Mouse (Mus musculus) thymus, adult 2 months (tissue): Measurements from ENCODE around the gene Sebox. TPM values are rescaled to one million over a fixed set of nuclear protein-coding genes. Genes with fewer than 3 reads are reported as not detected.
A peak's percentile ranks its signal among the peaks of the same experiment; 100 is the strongest.

Source experiments
- DNase-seq: peaks from one replicate; pipeline ENCODE4 v3.0.0; 2021
- H3K27ac ChIP-seq: fragments of 200-500 bp; 2 replicates; pipeline ENCODE4 v1.5.1; 2012; ENCODE audit warnings: low read length, control low read depth; ENCODE audit not compliant: control insufficient read depth, insufficient read depth
- H3K27me3 ChIP-seq: fragments of 200-500 bp; 2 replicates; pipeline ENCODE4 v1.6.1; 2012; ENCODE audit warnings: mild to moderate bottlenecking, low read length, moderate library complexity, mixed read lengths; ENCODE audit not compliant: control insufficient read depth, insufficient read depth
- H3K36me3 ChIP-seq: fragments of 200-500 bp; 2 replicates; pipeline ENCODE4 v1.6.1; 2012; ENCODE audit warnings: mild to moderate bottlenecking, low read length, moderate library complexity; ENCODE audit not compliant: control insufficient read depth, insufficient read depth
- H3K4me1 ChIP-seq: fragments of 200-500 bp; replicated peaks from 2 replicates; pipeline ENCODE4 v1.6.1; 2012; ENCODE audit warnings: low read length; ENCODE audit not compliant: control insufficient read depth, insufficient read depth
- H3K4me3 ChIP-seq: fragments of 200-500 bp; 2 replicates; pipeline ENCODE4 v1.5.1; 2012; ENCODE audit warnings: mild to moderate bottlenecking, low read length, control low read depth, moderate library complexity; ENCODE audit not compliant: control insufficient read depth, insufficient read depth
- CTCF ChIP-seq: fragments of 200-500 bp; IDR thresholded peaks from 2 replicates; pipeline ENCODE4 v1.5.1; 2012; ENCODE audit warnings: mild to moderate bottlenecking, control low read depth, low read length, moderate library complexity, borderline replicate concordance; ENCODE audit not compliant: control insufficient read depth, poor library complexity, insufficient read depth; ENCODE audit errors: extremely low read depth
- POLR2A ChIP-seq: fragments of 200-500 bp; IDR thresholded peaks from 2 replicates; pipeline ENCODE4 v1.6.1; 2012; ENCODE audit warnings: mild to moderate bottlenecking, low read length, control low read depth, moderate library complexity; ENCODE audit not compliant: control insufficient read depth, poor library complexity, insufficient read depth; ENCODE audit errors: extremely low read depth
- WGBS: fragments of 180-500 bp; shearing (Covaris S2); methylation state at CpG from one replicate; pipeline ENCODE4 v1.1.7; 2018; 5-methylcytosine and 5-hydroxymethylcytosine counted together
- polyA plus RNA-seq: library from polyadenylated mRNA; depleted of rRNA; stranded (reverse); fragments of >200 nt; gene quantifications from 2 replicates; pipeline ENCODE4 v1.2.3, GENCODE M21; 2012

Sebox gene
- polyA plus RNA-seq, 1 experiment, result 0.09 TPM

GRCm38 (mm10) chr11:78495904-78496303 lies 7.3 kb upstream of the Sebox start:
- TF ChIP-seq CTCF, result no peak
- no peak for TF ChIP-seq POLR2A
- no peak overlapping the region for H3K27ac ChIP-seq
- DNase-seq, result peak; percentile 15
- 17% methylated on average over 6 of the region's 6 CpGs for WGBS
- no peak overlapping the region for H3K4me3 ChIP-seq
- peaks cover 6% of the 10 kb centered on the region for H3K27me3 ChIP-seq
- no peaks in the 10 kb centered on the region for H3K36me3 ChIP-seq
- H3K4me1 ChIP-seq, result peaks cover 15% of the 10 kb centered on the region

DNA sequence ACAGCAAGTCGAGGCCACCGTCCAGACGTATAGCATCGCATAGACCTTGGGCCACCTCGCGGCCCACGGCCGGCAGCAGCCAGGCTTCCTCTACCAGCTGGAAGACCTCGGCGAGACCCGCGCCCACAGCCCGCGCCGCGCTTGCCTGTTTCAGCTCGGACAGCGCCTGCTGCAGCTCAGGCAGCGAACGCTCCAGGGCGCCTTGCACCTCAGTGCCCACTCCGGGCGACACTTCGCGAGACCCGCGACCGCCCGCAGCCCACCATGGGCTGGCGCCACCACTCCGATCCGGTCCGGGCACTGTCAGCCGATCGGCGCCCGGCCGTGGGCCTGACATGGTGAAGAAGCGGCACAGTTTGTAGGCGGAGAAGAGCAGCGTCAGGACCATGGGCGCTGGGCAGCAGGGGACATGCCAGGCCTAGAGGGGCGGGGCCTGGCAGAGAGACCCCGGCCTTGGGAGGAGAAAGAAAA lies 6.1 kb upstream of the Sebox start:
- Histone ChIP-seq H3K27ac (no peak overlapping the region), H3K27me3 (peaks cover 6% of the 10 kb centered on the region)
- DNase-seq, result peak; percentile 27

DNA sequence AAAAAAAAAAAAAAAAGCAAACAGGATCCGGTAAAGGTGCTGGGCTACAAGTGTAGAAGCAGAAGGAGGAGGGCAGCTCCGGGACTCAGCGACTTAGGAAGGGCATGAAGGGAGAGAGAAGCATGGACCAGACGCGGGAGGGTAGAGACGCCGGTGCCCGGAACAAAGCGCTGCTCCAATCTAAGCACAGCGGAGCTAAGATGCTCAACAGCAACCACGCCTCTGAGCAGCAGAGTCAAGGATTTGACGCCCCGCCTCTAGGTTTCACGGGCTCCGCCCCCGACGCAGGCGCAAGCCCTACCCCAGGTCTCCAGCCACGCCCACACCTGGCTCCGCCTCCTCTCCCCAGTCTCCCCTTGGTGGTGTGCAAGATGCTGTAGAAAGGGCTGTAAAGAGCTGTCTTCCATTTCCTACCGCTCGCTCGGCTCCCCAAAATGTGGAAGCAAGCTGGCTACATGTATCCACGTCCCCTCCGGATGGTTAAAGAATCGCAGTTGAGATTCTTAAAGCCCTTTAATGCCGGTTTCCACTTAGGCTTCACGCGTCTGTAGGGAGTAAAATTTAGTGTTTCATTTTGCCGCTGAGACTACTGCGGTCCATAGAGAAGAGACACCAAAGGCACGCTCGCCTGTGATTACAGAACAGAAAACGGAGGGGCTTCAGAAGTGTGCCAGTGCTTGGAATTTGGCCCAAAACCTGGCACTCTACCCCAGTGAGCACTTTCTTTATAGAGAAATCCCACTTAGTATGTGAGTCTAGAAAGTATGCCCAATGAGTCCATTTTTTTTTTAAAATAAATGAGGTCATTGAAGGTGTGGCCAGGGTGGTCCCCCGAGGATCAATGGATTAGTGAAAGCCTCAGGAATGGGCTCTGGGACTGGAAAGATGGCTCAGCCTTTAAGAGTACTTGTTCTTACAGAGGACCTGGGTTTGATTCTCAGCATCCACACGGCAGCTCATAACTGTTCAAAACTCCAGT lies 5.4 kb upstream of the Sebox start, which contains the start of gene Sarm1:
Gene Sarm1 (minus strand): TSS at position 211 of the 979 bp plus-strand sequence.
- Histone ChIP-seq H3K27ac (no peak within 1 kb of the TSS), H3K27me3 (peaks cover 6% of the 10 kb centered on the region), H3K36me3 (no peaks in the 10 kb centered on the region), H3K4me3 (peak within 1 kb of the TSS; percentile 43), H3K4me1 (peaks cover 15% of the 10 kb centered on the region)
- WGBS, result 3% methylated on average over 36 of the region's 36 CpGs
- TF ChIP-seq CTCF (no peak), POLR2A (peak; percentile 19; the same call in 1 of the 2 replicates)
- peak; percentile 99 for DNase-seq

More for the DNA sequence above, 6.1 kb upstream of the Sebox start:
- TF ChIP-seq POLR2A (no peak), CTCF (0 out of 2 replicates have a peak, but pooled peaks have one; percentile 13)
- Histone ChIP-seq H3K36me3 (no peaks in the 10 kb centered on the region), H3K4me3 (peak overlapping the region; percentile 43), H3K4me1 (peaks cover 15% of the 10 kb centered on the region)
- WGBS, result 2% methylated on average over 44 of the region's 44 CpGs

GRCm38 (mm10) chr11:78499004-78499403 lies 4.2 kb upstream of the Sebox start, which contains the start of gene Vtn:
Gene Vtn (plus strand): TSS chr11:78499091.
- Histone ChIP-seq H3K36me3 (no peaks in the 10 kb centered on the region), H3K27ac (no peak within 1 kb of the TSS), H3K4me1 (peaks cover 15% of the 10 kb centered on the region), H3K27me3 (peaks cover 6% of the 10 kb centered on the region), H3K4me3 (peak within 1 kb of the TSS; percentile 41)
- TF ChIP-seq POLR2A, result no peak
- no peak for TF ChIP-seq CTCF
- 81% methylated on average over 7 of the region's 7 CpGs for WGBS
- DNase-seq, result no peak

DNA sequence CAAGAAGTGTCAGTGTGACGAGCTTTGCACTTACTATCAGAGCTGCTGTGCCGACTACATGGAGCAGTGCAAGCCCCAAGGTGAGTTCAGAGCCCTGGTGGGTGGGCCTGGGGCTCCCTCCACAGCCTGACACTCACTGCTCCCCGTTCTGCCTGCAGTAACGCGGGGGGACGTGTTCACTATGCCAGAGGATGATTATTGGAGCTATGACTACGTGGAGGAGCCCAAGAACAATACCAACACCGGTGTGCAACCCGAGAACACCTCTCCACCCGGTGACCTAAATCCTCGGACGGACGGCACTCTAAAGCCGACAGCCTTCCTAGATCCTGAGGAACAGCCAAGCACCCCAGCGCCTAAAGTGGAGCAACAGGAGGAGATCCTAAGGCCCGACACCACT lies 3.7 kb upstream of the Sebox start:
- TF ChIP-seq CTCF (no peak), POLR2A (no peak)
- peaks cover 15% of the 10 kb centered on the region for H3K4me1 ChIP-seq
- H3K27ac ChIP-seq, result no peak overlapping the region
- peaks cover 6% of the 10 kb centered on the region for H3K27me3 ChIP-seq
- no peaks in the 10 kb centered on the region for H3K36me3 ChIP-seq
- H3K4me3 ChIP-seq, result no peak overlapping the region
- 60% methylated on average over 16 of the region's 16 CpGs for WGBS
- DNase-seq, result no peak

GRCm38 (mm10) chr11:78500623-78501202 lies 2.5 kb upstream of the Sebox start:
- DNase-seq, result no peak
- 81% methylated on average over 9 of the region's 9 CpGs for WGBS
- no peak for TF ChIP-seq CTCF
- no peak for TF ChIP-seq POLR2A
- H3K4me1 ChIP-seq, result peaks cover 15% of the 10 kb centered on the region
- H3K36me3 ChIP-seq, result no peaks in the 10 kb centered on the region
- peaks cover 6% of the 10 kb centered on the region for H3K27me3 ChIP-seq
- H3K27ac ChIP-seq, result no peak overlapping the region
- no peak overlapping the region for H3K4me3 ChIP-seq
